Mouse (Mus musculus) Patski (cell line): Measurements from ENCODE around the gene Ctcfl. TPM values are rescaled to one million over a fixed set of nuclear protein-coding genes. Genes with fewer than 3 reads are reported as not detected.
"Not testable (repeated sequence)": the region's sequence is repeated elsewhere in the genome, so short reads cannot be mapped to it uniquely, and the experiment has no call there.

Experiments used
- ATAC-seq: fragments of 100-300 bp; one replicate; pipeline ENCODE4 v1.8.0; 2021
- CTCF ChIA-PET: fragments of 350-600 bp; sonication (Branson Sonifier 250); formaldehyde crosslinking; loops from one replicate; lab custom pipeline; 2022; ENCODE audit warnings: inconsistent platforms; lab: Charles Lee
- POLR2A ChIA-PET: fragments of 350-600 bp; sonication (Branson Sonifier 250); formaldehyde crosslinking; loops from one replicate; lab custom pipeline; 2022; ENCODE audit warnings: antibody characterized with exemption, inconsistent platforms; lab: Charles Lee
- DNase-seq: peaks from one replicate; pipeline ENCODE4 v3.0.0-alpha.2; 2011; ENCODE audit warnings: low read depth, low spot score
- H3K27me3 ChIP-seq: fragments of 371-371 bp; one replicate; pipeline ENCODE4 v1.5.1; 2021
- CTCF ChIP-seq: fragments of 100-300 bp; IDR thresholded peaks from one replicate; pipeline ENCODE4 v1.5.1; 2021
- in situ Hi-C: fragments of 300-500 bp; cut with MboI; formaldehyde crosslinking; loops from 3 replicates; pipeline ENCODE4 v1.11.1; 2018; ENCODE audit warnings: low pct_unique_long_range_greater_than_20kb, mixed read lengths
- polyA plus RNA-seq: library from polyadenylated mRNA; unstranded; gene quantifications from one replicate; pipeline ENCODE4 v1.2.3, GENCODE M21; 2021

Ctcfl gene
- polyA plus RNA-seq, 1 experiment from 2014 or later, result not detected

GRCm38 (mm10) chr2:173145808-173146207 is 26.5 kb upstream of the Ctcfl start:
- DNase-seq (no peak), ATAC-seq (no peak)
- POLR2A ChIA-PET, result no interaction called here
- CTCF ChIA-PET, result no interaction called here
- no peak for TF ChIP-seq CTCF
- in situ Hi-C loops, result no loop called here
- peaks cover 38% of the 10 kb centered on the region for H3K27me3 ChIP-seq

DNA sequence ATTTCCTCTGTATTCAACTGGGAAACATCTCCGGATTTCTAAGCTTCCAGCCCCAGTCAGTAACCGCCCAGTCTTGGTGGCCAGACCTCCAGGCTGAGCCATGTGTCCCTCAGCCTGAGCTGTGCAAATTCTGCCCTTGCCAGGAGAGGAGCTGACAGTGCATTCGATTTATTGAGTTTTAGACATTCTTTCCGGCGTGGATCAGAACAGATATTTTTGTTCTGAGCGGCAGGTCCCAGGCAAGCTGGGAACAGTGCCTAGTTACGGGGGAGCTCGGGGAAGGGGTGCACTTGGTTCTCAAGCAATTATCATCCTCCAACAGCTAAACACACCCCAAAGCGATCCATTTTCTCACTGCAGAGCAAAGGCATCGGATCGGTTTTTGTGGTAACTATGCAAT is 24.3 kb upstream of the Ctcfl start:
- POLR2A ChIA-PET, result interaction anchor here (1.2 kb wide), 1 partner anchor 15 kb away, joined by 6 read pairs; no protein-coding TSS in a partner anchor
- CTCF ChIA-PET, result no interaction called here
- no peak for DNase-seq
- TF ChIP-seq CTCF, result no peak
- in situ Hi-C loops, result no loop called here
- ATAC-seq, result no peak
- H3K27me3 ChIP-seq, result peaks cover 44% of the 10 kb centered on the region

- CTCF ChIA-PET, result no interaction called here
- no peak for ATAC-seq
- no peak for TF ChIP-seq CTCF
- in situ Hi-C loops, result no loop called here
- peaks cover 31% of the 10 kb centered on the region for H3K27me3 ChIP-seq
- DNase-seq, result no peak
- POLR2A ChIA-PET, result no interaction called here
Observed at GRCm38 (mm10) chr2:173138323-173139239, 19.3 kb upstream of the Ctcfl start.

GRCm38 (mm10) chr2:173134695-173135094 is 15.4 kb upstream of the Ctcfl start:
- ChIA-PET POLR2A (interaction anchor here (1.6 kb wide), 1 partner anchor 11 kb away, joined by 5 read pairs; no protein-coding TSS in a partner anchor), CTCF (interaction anchor here (1.2 kb wide), 1 partner anchor 39 kb away, joined by 3 read pairs; no protein-coding TSS in a partner anchor)
- peaks cover 18% of the 10 kb centered on the region for H3K27me3 ChIP-seq
- in situ Hi-C loops, result no loop called here
- DNase-seq, result no peak
- no peak for ATAC-seq
- TF ChIP-seq CTCF, result no peak

GRCm38 (mm10) chr2:173132794-173133300 is 13.5 kb upstream of the Ctcfl start:
- TF ChIP-seq CTCF, result no peak
- CTCF ChIA-PET, result no interaction called here
- peaks cover 11% of the 10 kb centered on the region for H3K27me3 ChIP-seq
- in situ Hi-C loops, result no loop called here
- POLR2A ChIA-PET, result no interaction called here
- no peak for DNase-seq
- ATAC-seq, result no peak

- ATAC-seq (no peak), DNase-seq (no peak)
- in situ Hi-C loops, result no loop called here
- TF ChIP-seq CTCF, result no peak
- CTCF ChIA-PET, result no interaction called here
- peaks cover 9% of the 10 kb centered on the region for H3K27me3 ChIP-seq
- POLR2A ChIA-PET, result no interaction called here
Observed at GRCm38 (mm10) chr2:173132262-173132661, 12.9 kb upstream of the Ctcfl start.

GRCm38 (mm10) chr2:173129111-173129510 is 9.8 kb upstream of the Ctcfl start:
- DNase-seq, result no peak
- in situ Hi-C loops, result no loop called here
- POLR2A ChIA-PET, result no interaction called here
- CTCF ChIA-PET, result no interaction called here
- TF ChIP-seq CTCF, result no peak
- H3K27me3 ChIP-seq, result no peaks in the 10 kb centered on the region
- no peak for ATAC-seq

GRCm38 (mm10) chr2:173126386-173126785 is 7.1 kb upstream of the Ctcfl start:
- ATAC-seq (no peak), DNase-seq (no peak)
- in situ Hi-C loops, result no loop called here
- no peaks in the 10 kb centered on the region for H3K27me3 ChIP-seq
- ChIA-PET CTCF (no interaction called here), POLR2A (no interaction called here)
- no peak for TF ChIP-seq CTCF

DNA sequence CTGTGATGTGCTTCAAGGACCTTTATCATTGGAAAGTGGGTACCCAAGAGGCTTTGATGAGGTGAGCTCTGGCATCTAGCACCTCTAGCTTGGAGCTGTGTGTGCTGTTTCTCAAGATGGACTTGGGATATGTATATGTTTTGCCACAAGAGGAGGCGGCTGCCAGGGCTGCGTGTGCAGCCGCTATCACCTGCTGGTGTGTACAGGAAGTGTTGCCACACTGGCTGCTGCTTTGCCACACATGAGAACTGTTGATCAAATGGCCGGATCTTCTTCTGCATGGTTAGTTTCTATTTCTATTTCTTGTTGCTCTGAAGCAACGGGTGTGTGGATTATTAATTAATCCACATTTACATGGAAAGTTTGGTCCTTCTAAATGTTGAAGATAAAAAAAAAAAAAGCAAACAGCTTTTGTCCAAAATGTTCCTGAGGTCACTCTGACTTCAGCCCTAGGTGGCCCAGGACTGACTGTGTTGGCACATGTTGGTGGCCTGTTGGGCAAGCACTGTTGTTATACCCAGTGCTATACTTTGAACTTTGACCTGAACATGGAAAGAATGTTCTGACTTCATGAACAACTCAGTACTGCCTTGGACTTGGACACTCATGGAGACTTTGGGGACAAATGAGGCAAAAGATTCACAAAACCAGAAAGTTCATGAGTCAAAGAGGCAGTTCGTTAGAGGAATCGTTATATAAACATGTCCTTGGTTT is 4.9 kb upstream of the Ctcfl start:
- in situ Hi-C loops, result no loop called here
- POLR2A ChIA-PET, result interaction anchor here (1.6 kb wide), 1 partner anchor 10 kb away, joined by 5 read pairs; no protein-coding TSS in a partner anchor
- ATAC-seq, result no peak
- H3K27me3 ChIP-seq, result no peaks in the 10 kb centered on the region
- CTCF ChIA-PET, result interaction anchor here (1.1 kb wide), 1 partner anchor 34 kb away, joined by 4 read pairs; no protein-coding TSS in a partner anchor
- no peak for DNase-seq
- no peak for TF ChIP-seq CTCF

GRCm38 (mm10) chr2:173120117-173120516 is 792 bp upstream of the Ctcfl start:
- DNase-seq, H3K27me3 ChIP-seq, ATAC-seq, in situ Hi-C loops, POLR2A ChIA-PET, CTCF ChIA-PET: not testable (repeated sequence)

DNA sequence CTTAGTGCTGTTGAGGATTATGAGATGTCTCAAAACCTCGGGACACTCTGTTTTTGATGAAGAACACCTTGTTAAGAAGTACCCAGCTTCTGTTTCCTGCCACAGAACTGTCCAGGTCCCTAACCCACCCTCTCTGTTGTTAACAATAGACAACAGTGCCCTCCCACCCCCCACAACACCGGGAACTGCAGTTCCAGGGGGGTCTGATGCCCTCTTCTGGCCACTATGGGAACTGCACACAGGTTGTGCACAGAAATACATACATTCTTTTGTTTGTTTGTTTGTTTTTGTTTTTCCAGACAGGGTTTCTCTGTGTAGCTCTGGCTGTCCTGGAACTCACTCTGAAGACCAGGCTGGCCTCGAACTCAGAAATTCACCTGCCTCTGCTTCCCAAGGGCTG is 5.5 kb downstream of the Ctcfl start:
- CTCF ChIA-PET, in situ Hi-C loops, DNase-seq, POLR2A ChIA-PET, ATAC-seq: not testable (repeated sequence)
- peaks cover 12% of the 10 kb centered on the region for H3K27me3 ChIP-seq
